Mouse (Mus musculus) left cerebral cortex, postnatal 14 days (tissue): ENCODE data around the gene Tex2. TPM values are rescaled to one million over a fixed set of nuclear protein-coding genes. Genes with fewer than 3 reads are reported as not detected.
A peak's percentile ranks its signal among the peaks of the same experiment; 100 is the strongest.
"Not testable (repeated sequence)": the region's sequence is repeated elsewhere in the genome, so short reads cannot be mapped to it uniquely, and the experiment has no call there.

ENCODE experiments used
- DNase-seq, 2 experiments: peaks; one replicate each; pipeline ENCODE4 v3.0.0; 2021 to 2022; ENCODE audit warnings: low spot score in 2 of 2, mixed read lengths in 1 of 2
- intact Hi-C: fragments of 180-260 bp; cut with DNase I; formaldehyde crosslinking; loops from one replicate; pipeline ENCODE4 v1.15.1; 2025
- total RNA-seq, 2 experiments: library from RNA; stranded (reverse); gene quantifications; 2 replicates each; pipeline ENCODE4 v1.2.3; 2021

Tex2 gene
- total RNA-seq, 2 experiments from 2014 or later: 98.0 to 102 TPM

GRCm38 (mm10) chr11:106500393-106501307 lies 112.6 kb downstream of the Tex2 start:
- intact Hi-C loops: loop anchor here (5.0 kb wide), 2 partner anchors 112 to 127 kb away; partner anchors contain the start of gene Tex2
- peak; percentile 98 to 99 for DNase-seq

- intact Hi-C loops: no loop called here
Observed at GRCm38 (mm10) chr11:106498739-106499379, 114.4 kb downstream of the Tex2 start.

GRCm38 (mm10) chr11:106497926-106498325 lies 115.3 kb downstream of the Tex2 start:
- intact Hi-C loops: no loop called here
- no peak for DNase-seq

More at GRCm38 (mm10) chr11:106498739-106499379, 114.4 kb downstream of the Tex2 start:
- no peak for DNase-seq

GRCm38 (mm10) chr11:106497009-106497408 lies 116.2 kb downstream of the Tex2 start:
- DNase-seq, intact Hi-C loops: not testable (repeated sequence)

GRCm38 (mm10) chr11:106492984-106493669 lies 120.1 kb downstream of the Tex2 start:
- intact Hi-C loops: no loop called here
- DNase-seq: no peak

- intact Hi-C loops: loop anchor here (1.0 kb wide), 1 partner anchor 73 kb away; no protein-coding TSS in a partner anchor
- peak; percentile 57 to 62 for DNase-seq
Observed at GRCm38 (mm10) chr11:106491393-106491792, 121.8 kb downstream of the Tex2 start.

- DNase-seq, intact Hi-C loops: not testable (repeated sequence)
Observed at GRCm38 (mm10) chr11:106490600-106490999, 122.6 kb downstream of the Tex2 start.

- intact Hi-C loops: no loop called here
- DNase-seq: no peak
Observed at GRCm38 (mm10) chr11:106490057-106490456, 123.2 kb downstream of the Tex2 start.

- DNase-seq: peak in 1 of 2 experiments; percentile 48
- intact Hi-C loops: loop anchor here (10.0 kb wide), 1 partner anchor 256 kb away; no protein-coding TSS in a partner anchor
Observed at GRCm38 (mm10) chr11:106489036-106489693, 124.1 kb downstream of the Tex2 start.

GRCm38 (mm10) chr11:106488126-106488561 lies 125.1 kb downstream of the Tex2 start:
- intact Hi-C loops: loop anchor here (10.0 kb wide), 1 partner anchor 257 kb away; no protein-coding TSS in a partner anchor
- no peak for DNase-seq

GRCm38 (mm10) chr11:106487733-106488115 lies 125.5 kb downstream of the Tex2 start, which contains the start of gene Ern1:
TSS of gene Ern1 (minus strand) at chr11:106487852.
- intact Hi-C loops: loop anchor here (10.0 kb wide), 1 partner anchor 257 kb away; no protein-coding TSS in a partner anchor
- peak; percentile 89 to 94 for DNase-seq

- intact Hi-C loops: loop anchor here (10.0 kb wide), 1 partner anchor 258 kb away; no protein-coding TSS in a partner anchor
- DNase-seq: no peak
Observed at GRCm38 (mm10) chr11:106486866-106487732, 126.1 kb downstream of the Tex2 start.

- intact Hi-C loops: loop anchor here (10.0 kb wide), 1 partner anchor 259 kb away; no protein-coding TSS in a partner anchor
- no peak for DNase-seq
Observed at GRCm38 (mm10) chr11:106486042-106486865, 127.0 kb downstream of the Tex2 start.

GRCm38 (mm10) chr11:106485611-106486010 lies 127.6 kb downstream of the Tex2 start:
- no peak for DNase-seq
- intact Hi-C loops: loop anchor here (10.0 kb wide), 1 partner anchor 259 kb away; no protein-coding TSS in a partner anchor

GRCm38 (mm10) chr11:106484875-106485274 lies 128.3 kb downstream of the Tex2 start:
- intact Hi-C loops: loop anchor here (10.0 kb wide), 1 partner anchor 260 kb away; no protein-coding TSS in a partner anchor
- DNase-seq: no peak

- intact Hi-C loops: loop anchor here (10.0 kb wide), 1 partner anchor 262 kb away; no protein-coding TSS in a partner anchor
- DNase-seq: no peak
Observed at GRCm38 (mm10) chr11:106482867-106483266, 130.4 kb downstream of the Tex2 start.

- intact Hi-C loops: loop anchor here (10.0 kb wide), 1 partner anchor 263 kb away; no protein-coding TSS in a partner anchor
- no peak for DNase-seq
Observed at GRCm38 (mm10) chr11:106481651-106482050, 131.6 kb downstream of the Tex2 start.
